Mouse (Mus musculus): ENCODE measurements at regions not wholly inside any gene's neighbourhood (a gene's known extent, or its start where the extent isn't known, plus 50 kb on each side); places are given as distances from the start of the nearest gene placed in this dataset.

DNA sequence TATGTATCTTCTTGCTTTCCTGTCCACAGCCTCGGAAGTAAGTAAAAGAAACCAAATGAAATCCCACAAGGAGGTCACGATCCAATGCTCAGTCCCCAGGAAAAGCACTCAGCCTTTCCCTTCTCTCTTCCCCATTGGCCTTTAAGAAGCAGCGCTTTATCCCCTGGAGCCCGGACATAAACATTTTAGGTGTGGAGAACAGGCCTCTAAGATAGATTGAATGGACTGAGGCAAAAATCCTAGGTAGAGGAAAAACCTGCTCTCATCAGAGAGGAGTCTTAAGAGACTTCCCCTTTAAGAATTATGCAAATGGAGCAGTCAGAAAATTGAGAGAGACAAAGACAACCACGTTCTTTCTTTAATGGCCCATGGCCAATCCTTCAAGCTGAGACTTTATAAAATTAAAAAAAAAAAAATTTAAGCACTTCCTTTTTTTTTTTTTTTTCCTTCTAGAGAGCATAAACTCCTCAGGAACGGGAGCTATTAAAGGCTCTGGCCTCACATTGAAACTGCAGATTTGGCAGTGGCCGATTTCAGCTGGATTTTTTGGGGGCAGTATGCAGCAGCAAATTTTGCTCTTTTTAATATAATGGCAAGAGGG is 1020.5 kb downstream of the 9330182O14Rik start:
- in situ Hi-C loops (cut with MboI, MseI): no loop called here

DNA sequence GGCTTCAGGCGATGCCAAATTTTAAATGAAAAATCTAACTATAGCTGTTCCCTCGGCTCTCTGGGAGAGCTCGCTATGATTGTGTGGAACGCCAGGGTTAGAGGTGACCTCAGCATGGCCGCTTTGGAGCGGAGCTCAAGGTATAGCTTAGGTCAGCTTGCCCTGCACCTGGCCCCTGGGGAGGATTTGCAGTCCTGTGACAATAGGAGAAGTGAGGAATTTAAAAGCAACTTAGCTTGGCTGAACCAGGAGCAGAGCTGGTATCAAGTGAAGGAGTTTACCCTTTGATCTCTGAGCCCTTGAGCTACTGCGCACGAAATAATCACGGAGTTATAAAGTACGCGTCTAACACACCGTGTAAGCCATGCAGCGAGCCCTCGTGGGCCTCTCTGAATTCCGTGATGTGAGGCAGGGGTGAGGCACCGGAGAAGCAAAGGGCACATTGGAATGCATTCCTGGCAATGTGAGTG is 1021.0 kb downstream of the 9330182O14Rik start:
- in situ Hi-C loops (cut with MboI, MseI): no loop called here

DNA sequence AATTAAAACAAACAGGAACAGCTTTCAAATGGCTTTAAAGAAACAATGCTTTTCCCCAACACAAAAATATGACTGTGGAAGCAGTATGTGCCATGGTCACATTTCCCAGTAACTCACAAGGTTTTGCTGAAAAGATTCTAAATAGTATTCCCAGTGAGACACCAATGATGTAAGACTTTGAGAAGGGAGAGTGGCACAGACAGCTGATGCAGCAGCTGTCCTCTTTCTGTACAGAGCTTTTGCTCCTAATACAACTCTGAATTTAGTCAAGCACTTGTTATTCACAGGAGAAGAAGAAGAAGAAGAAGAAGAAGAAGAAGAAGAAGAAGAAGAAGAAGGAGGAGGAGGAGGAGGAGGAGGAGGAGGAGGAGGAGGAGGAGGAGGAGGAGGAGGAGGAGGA is 1023.6 kb downstream of the 9330182O14Rik start:
- in situ Hi-C loops (cut with MboI, MseI): no loop called here

DNA sequence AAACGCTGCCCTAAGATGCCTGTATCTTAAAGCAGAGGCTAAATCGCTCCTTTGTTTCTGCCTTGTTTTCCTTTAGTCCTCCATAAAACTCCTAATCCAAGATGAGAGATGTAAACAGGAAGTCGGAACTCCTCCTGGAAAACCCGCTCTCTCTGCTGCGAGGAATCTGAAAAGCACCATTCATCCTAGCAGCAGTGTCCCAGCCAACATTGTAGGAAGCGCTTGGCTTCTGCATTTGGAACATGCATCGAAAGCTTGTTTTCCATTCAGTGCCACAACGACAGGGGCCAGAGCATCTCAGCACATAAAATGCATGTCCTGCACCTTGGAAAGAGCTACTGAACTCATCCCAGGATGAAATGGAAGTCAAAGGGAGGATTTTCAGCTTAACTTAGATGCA is 1028.1 kb downstream of the 9330182O14Rik start:
- in situ Hi-C loops (cut with MboI, MseI): no loop called here

DNA sequence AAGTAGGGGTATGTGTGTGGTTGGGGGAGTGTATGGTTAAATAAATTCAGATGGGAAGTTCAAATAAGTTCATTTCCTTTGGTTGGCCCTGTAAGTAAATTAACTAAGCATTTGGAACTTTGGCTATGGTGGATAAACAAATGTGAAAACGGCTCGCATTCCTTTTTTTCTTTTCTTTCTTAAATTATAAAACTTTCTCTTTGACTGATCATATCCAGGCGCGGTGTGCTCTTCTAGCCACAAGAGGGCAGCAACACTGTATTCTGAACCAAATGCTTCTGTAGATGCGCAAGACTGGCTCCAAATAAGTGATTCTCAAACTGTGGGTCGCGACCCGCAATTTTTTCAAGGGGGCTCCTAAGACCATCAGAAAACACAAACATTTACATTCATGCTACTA is 1028.6 kb downstream of the 9330182O14Rik start:
- in situ Hi-C loops (cut with MboI, MseI): no loop called here

DNA sequence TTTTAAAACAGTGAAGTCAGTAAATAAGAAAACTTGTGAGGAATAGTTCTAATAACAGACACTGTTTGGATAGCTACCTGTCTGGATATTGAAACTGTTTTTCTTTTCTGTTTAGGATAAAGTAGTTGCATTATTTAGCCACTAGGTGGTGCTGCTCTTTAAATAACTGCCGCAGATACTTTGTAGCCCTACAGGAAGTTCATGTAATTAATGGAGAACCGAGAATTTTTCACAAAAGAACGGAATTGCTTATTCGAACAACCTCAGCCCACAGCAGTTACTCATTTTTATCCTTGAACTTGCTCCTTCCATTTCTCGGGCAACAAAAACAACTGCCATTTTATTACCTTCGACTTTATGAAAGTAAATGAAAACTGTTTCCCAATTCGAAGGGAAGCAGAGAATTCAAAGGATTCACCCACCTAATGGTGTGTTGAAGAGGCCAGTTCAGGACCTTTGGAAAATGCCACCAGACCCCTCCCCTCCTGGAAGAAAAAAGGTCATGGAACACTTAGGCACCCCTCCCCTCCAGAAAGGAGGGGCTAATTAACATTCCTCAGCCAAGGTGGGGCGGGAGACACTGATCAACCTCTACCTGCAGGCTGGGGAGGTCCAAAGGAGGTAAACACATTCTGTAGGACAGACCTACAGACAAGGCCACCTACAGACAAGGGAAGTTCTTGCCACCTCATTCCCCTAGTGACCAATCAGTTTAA is 1029.6 kb downstream of the 9330182O14Rik start:
- in situ Hi-C loops (cut with MboI, MseI): no loop called here

DNA sequence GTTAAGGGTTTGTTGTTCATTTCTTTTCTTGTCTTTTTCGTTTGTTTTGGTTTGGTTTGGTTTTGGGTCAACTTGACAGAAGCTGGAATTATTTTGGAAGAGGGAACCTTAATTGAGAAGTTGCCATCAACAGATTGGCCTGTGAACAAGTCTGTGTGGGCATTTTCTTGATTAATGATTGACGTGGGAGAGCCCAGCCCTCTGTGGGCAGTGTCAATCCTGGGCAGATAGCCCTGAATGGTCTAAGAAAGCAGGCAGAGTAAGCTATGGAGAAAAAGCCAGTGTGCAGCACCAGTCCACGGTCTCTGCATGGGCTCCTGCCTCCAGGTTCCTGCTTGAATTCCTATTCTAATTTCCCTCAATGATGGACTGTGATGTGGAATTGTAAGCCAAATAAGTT is 1031.4 kb downstream of the 9330182O14Rik start:
- in situ Hi-C loops (cut with MboI, MseI): no loop called here

DNA sequence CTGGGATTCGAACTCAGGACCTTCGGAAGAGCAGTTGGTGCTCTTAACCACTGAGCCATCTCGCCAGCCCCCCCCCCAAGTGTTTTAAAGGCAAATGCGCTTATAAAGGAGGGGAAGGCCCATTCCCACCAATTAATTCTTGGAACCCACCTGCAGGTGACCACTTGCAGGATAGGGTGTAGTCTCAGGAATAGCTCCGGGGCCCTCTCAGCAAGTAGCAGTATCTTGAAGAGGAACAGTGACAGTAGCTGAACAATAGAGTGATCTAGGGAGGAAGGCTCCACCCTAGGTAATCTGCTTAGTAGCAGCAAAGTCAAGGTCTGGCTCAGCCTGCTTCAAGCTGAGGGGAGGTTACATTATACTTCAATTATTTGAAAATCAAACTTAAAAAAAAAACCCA is 1056.6 kb downstream of the 9330182O14Rik start:
- in situ Hi-C loops (cut with MboI, MseI): loop anchor here (25.0 kb wide), 1 partner anchor 472 kb away; no protein-coding TSS in a partner anchor

DNA sequence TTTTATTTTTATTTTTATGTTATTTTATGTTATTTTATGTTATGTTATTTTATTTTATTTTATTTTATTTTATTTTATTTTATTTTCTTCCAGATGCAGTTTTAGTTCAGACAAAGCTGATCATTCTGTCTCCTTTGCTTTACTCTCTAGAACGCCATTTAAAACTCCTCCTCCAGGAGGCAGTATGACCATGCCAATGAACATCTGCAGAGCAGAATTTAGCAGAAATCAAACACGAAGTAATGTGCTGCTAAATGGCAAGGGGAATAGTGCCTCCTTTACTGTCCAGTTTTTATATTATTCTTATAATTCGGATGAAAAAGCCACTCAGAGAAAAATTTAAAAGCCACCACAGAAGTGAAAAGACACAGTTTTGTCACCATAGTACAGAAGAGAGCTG is 1059.1 kb downstream of the 9330182O14Rik start:
- in situ Hi-C loops (cut with MboI, MseI): loop anchor here (25.0 kb wide), 1 partner anchor 469 kb away; no protein-coding TSS in a partner anchor

DNA sequence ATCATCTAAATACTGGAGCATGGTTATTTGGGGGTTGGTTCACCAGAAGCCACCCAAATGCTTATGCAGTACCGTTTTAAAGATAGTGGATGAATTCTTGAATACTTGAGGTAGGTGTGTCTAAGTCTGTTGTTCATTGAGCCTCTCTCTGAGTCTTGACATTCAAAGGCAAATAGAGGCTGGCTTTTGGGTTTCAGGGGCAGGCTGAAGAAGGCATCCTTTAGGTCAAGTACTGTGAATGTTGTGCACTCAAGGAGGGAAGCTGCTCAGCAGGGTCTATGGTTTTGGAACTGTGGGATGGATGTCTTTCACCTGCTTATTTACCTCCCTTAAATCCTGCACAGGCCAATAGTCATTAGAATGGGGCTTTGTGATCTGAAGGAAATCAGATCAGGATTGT is 1089.6 kb downstream of the 9330182O14Rik start:
- in situ Hi-C loops (cut with MboI, MseI): no loop called here

DNA sequence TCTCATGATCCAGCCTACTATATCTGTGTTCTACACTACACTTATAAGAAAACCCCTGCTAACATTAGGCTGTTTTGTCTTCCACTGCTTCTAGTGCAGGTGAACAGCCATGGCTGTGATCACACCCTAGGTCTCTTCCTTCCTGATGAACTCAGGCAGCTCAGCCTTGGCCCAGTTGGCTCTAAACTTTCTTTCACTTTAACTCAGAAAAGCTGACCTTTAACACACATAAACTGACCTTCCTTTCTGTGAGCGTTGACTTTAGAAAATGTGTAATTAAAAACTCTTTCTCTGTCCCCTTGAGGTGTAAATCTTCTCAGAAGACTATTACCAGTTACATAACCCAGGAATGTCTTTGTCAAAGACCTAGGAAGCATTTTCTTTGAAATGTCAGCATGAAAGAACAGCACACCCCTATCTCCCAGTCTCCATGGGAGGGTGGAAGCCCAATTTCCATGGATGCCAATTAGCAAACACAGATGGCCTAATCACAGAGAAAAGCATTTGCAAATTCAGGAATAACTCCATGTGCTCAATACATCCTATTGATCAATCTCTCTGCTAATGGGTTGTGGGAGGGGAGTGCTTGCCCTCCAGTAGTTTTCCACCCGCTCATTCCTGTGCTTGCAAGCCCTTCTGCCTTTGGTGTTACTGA is 1098.4 kb downstream of the 9330182O14Rik start:
- in situ Hi-C loops (cut with MboI, MseI): no loop called here

Measured in T-helper 2 cell (primary cell).